Mouse (Mus musculus): Measurements from ENCODE around the gene Ptprg. TPM values are rescaled to one million over a fixed set of nuclear protein-coding genes. Genes with fewer than 3 reads are reported as not detected.

Ptprg gene
- polyA plus RNA-seq, 1 experiment from 2014 or later = 30.1 TPM

- 96% methylated on average over 7 of the region's 7 CpGs for WGBS
- no peak for ATAC-seq (replicated peaks)
- no peaks in the 10 kb centered on the region for H3K27me3 ChIP-seq
- no peak overlapping the region for H3K4me2 ChIP-seq (replicated peaks)
- H3K9ac ChIP-seq (replicated peaks) = no peak overlapping the region
- no peaks in the 10 kb centered on the region for H3K36me3 ChIP-seq
- H3K4me1 ChIP-seq = no peaks in the 10 kb centered on the region
- no peaks in the 10 kb centered on the region for H3K9me3 ChIP-seq
- H3K27ac ChIP-seq (replicated peaks) = no peak overlapping the region
- no peak overlapping the region for H3K4me3 ChIP-seq
Observed at GRCm38 (mm10) chr14:11723876-11724275, 170.5 kb downstream of the Ptprg start.

DNA sequence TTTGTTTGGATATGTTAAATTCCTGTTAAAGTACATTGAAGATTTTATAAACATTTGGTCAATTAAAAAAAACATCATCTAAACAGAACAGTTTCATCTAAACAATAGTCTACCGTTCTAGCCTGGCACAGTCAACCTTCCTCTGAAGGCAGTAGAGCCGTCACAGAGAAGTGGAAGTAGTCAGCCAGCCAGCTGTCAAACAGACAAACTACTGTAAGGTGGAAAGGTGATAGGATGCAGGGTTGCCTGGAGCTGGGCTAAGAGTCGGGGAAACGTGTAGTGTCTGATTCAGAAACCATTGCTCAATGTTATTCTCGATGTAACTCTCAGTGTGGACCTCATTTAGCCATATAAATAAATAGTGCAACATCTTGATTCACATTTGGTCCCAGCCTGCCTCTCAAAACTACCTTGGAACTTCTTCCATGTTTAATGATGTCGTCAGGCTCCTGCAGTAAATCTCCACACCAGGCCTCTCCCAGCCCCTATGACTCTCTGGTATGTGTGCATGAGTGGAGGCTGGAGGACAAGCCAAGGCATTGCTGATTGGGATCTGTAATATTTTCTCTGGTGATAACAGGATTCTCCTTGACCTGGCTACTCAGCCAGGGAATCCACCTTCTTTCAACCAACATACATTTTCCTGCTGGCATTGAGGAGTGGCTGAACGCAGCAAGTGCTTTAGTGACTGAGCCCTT is 178.0 kb downstream of the Ptprg start:
- H3K9ac ChIP-seq (replicated peaks) = no peak overlapping the region
- H3K9me3 ChIP-seq = no peaks in the 10 kb centered on the region
- H3K27ac ChIP-seq (replicated peaks) = no peak overlapping the region
- no peak for ATAC-seq (replicated peaks)
- no peak overlapping the region for H3K4me3 ChIP-seq
- WGBS = 81% methylated on average over 7 of the region's 7 CpGs
- H3K36me3 ChIP-seq = no peaks in the 10 kb centered on the region
- H3K4me1 ChIP-seq = no peaks in the 10 kb centered on the region
- H3K4me2 ChIP-seq (replicated peaks) = no peak overlapping the region
- H3K27me3 ChIP-seq = no peaks in the 10 kb centered on the region

- no peaks in the 10 kb centered on the region for H3K36me3 ChIP-seq
- ATAC-seq (replicated peaks) = no peak
- no peak overlapping the region for H3K9ac ChIP-seq (replicated peaks)
- H3K4me1 ChIP-seq = no peaks in the 10 kb centered on the region
- no peak overlapping the region for H3K4me3 ChIP-seq
- no peak overlapping the region for H3K4me2 ChIP-seq (replicated peaks)
- no peaks in the 10 kb centered on the region for H3K27me3 ChIP-seq
- H3K9me3 ChIP-seq = no peaks in the 10 kb centered on the region
- no peak overlapping the region for H3K27ac ChIP-seq (replicated peaks)
Observed at GRCm38 (mm10) chr14:11732376-11732775, 179.0 kb downstream of the Ptprg start.

DNA sequence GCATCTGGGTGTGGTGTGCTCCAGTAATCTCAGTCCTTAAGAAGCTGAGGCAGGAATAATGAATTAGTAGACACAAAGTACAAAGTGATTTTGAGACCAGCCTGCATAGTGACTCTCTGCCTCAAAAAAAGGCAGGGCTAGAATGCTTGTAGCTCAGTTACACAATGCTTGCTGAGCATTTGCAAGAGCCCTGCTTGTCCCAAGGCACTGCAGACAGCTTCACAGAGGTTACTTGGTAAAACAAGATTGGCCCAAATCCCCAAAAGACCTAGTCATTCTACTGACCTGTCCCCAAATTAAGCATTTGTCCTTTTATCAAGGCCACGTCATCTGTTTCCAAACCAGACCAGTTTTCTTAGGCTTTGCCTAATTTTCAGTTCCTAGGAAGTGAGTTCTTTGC is 190.4 kb downstream of the Ptprg start:
- Histone ChIP-seq H3K27me3 (no peaks in the 10 kb centered on the region), H3K4me2 (replicated peaks) (no peak overlapping the region), H3K27ac (replicated peaks) (no peak overlapping the region), H3K4me1 (no peaks in the 10 kb centered on the region), H3K36me3 (no peaks in the 10 kb centered on the region), H3K4me3 (no peak overlapping the region), H3K9ac (replicated peaks) (no peak overlapping the region), H3K9me3 (no peaks in the 10 kb centered on the region)
- no peak for ATAC-seq (replicated peaks)
- 83% methylated on average over 1 of the region's 1 CpGs for WGBS

GRCm38 (mm10) chr14:11752678-11753077 is 199.3 kb downstream of the Ptprg start:
- ATAC-seq (replicated peaks) = no peak
- H3K27ac ChIP-seq (replicated peaks) = no peak overlapping the region
- no peak overlapping the region for H3K4me3 ChIP-seq
- peaks cover 4% of the 10 kb centered on the region for H3K4me1 ChIP-seq
- WGBS = 61% methylated on average over 8 of the region's 8 CpGs
- H3K27me3 ChIP-seq = no peaks in the 10 kb centered on the region
- H3K9me3 ChIP-seq = no peaks in the 10 kb centered on the region
- no peaks in the 10 kb centered on the region for H3K36me3 ChIP-seq
- H3K9ac ChIP-seq (replicated peaks) = no peak overlapping the region
- no peak overlapping the region for H3K4me2 ChIP-seq (replicated peaks)

DNA sequence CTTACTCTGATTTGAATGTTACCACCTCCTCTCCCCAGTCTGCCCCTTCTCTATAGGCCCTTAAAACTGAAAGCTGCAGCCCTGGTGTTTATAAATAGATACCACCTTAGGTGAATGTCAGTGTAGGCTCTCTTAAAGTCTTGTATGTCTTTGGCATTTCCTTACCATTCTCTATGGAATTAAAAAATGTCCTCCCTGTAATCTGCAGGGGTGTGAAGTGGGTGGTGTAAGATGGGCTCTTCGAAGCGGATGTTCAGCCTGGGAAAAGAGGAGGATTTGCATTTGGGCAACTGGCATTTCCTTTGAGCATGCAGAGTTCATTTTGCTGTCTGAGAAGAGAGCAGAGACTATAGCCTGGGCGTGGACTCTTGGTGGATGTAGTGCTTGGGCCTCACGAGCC is 201.3 kb downstream of the Ptprg start:
- Histone ChIP-seq H3K27ac (replicated peaks) (no peak overlapping the region), H3K27me3 (no peaks in the 10 kb centered on the region), H3K36me3 (no peaks in the 10 kb centered on the region), H3K4me2 (replicated peaks) (no peak overlapping the region), H3K9ac (replicated peaks) (no peak overlapping the region), H3K4me3 (no peak overlapping the region), H3K9me3 (no peaks in the 10 kb centered on the region), H3K4me1 (peaks cover 8% of the 10 kb centered on the region)
- 83% methylated on average over 4 of the region's 4 CpGs for WGBS
- ATAC-seq (replicated peaks) = no peak

DNA sequence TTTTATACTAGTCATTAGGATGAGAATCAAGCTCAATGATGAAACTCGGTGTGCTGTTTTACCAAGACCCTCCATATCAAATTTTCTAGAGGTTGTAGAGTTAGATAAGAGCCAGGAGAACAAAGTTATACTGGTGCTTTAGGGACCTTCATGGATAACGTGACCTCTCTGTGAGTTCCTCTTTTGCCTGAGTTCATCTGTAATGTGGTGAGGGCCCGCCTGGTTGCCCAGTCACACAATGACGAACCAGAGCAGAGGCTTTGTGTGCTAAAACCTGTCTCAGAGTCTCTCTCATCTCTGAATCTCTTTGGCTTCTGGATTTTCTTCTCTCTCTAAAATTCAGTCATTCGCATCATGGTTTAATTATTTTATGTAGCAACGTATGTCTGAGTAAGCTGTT is 204.9 kb downstream of the Ptprg start:
- no peaks in the 10 kb centered on the region for H3K9me3 ChIP-seq
- no peak overlapping the region for H3K27ac ChIP-seq (replicated peaks)
- H3K36me3 ChIP-seq = no peaks in the 10 kb centered on the region
- no peak overlapping the region for H3K9ac ChIP-seq (replicated peaks)
- no peaks in the 10 kb centered on the region for H3K27me3 ChIP-seq
- H3K4me1 ChIP-seq = peaks cover 25% of the 10 kb centered on the region
- WGBS = 78% methylated on average over 6 of the region's 6 CpGs
- no peak for ATAC-seq (replicated peaks)
- H3K4me2 ChIP-seq (replicated peaks) = no peak overlapping the region
- no peak overlapping the region for H3K4me3 ChIP-seq

DNA sequence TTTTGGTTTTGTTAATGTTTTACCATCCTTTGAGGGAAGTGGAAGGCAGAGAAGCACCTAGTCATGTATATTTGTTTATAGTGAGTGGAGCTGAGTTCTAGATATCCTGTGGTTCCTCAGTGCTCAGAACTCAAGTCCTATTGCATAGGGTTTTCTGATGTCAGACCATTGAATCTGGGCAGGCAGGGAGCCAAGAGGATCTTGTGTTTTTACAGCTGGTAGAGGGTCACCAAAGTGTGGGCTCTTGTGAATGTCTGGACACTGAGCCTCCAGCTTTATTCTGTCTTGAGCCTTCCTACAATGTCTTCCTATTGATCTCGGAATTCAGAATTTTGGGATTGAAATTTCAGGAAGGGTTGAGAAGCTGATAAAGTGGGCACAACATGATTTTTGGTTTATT is 206.0 kb downstream of the Ptprg start:
- WGBS = 96% methylated on average over 1 of the region's 1 CpGs
- no peaks in the 10 kb centered on the region for H3K9me3 ChIP-seq
- H3K4me2 ChIP-seq (replicated peaks) = no peak overlapping the region

GRCm38 (mm10) chr14:11762995-11763394 is 209.7 kb downstream of the Ptprg start:
- H3K4me2 ChIP-seq (replicated peaks) = no peak overlapping the region
- H3K27ac ChIP-seq (replicated peaks) = no peak overlapping the region
- WGBS = 66% methylated on average over 7 of the region's 7 CpGs
- peaks cover 21% of the 10 kb centered on the region for H3K4me1 ChIP-seq
- no peak overlapping the region for H3K9ac ChIP-seq (replicated peaks)
- ATAC-seq (replicated peaks) = no peak
- no peak overlapping the region for H3K4me3 ChIP-seq
- no peaks in the 10 kb centered on the region for H3K36me3 ChIP-seq
- no peaks in the 10 kb centered on the region for H3K27me3 ChIP-seq
- no peaks in the 10 kb centered on the region for H3K9me3 ChIP-seq

More for the DNA sequence above, 206.0 kb downstream of the Ptprg start:
- no peaks in the 10 kb centered on the region for H3K27me3 ChIP-seq
- no peak overlapping the region for H3K4me3 ChIP-seq
- peaks cover 21% of the 10 kb centered on the region for H3K4me1 ChIP-seq
- H3K9ac ChIP-seq (replicated peaks) = no peak overlapping the region
- H3K27ac ChIP-seq (replicated peaks) = no peak overlapping the region
- ATAC-seq (replicated peaks) = no peak
- no peaks in the 10 kb centered on the region for H3K36me3 ChIP-seq

- Histone ChIP-seq H3K27ac (replicated peaks) (no peak overlapping the region), H3K4me1 (peaks cover 15% of the 10 kb centered on the region), H3K4me3 (no peak overlapping the region), H3K36me3 (no peaks in the 10 kb centered on the region), H3K4me2 (replicated peaks) (no peak overlapping the region), H3K9ac (replicated peaks) (no peak overlapping the region), H3K27me3 (no peaks in the 10 kb centered on the region), H3K9me3 (no peaks in the 10 kb centered on the region)
- WGBS = 73% methylated on average over 5 of the region's 5 CpGs
- no peak for ATAC-seq (replicated peaks)
Observed at GRCm38 (mm10) chr14:11772736-11773135, 219.4 kb downstream of the Ptprg start.

DNA sequence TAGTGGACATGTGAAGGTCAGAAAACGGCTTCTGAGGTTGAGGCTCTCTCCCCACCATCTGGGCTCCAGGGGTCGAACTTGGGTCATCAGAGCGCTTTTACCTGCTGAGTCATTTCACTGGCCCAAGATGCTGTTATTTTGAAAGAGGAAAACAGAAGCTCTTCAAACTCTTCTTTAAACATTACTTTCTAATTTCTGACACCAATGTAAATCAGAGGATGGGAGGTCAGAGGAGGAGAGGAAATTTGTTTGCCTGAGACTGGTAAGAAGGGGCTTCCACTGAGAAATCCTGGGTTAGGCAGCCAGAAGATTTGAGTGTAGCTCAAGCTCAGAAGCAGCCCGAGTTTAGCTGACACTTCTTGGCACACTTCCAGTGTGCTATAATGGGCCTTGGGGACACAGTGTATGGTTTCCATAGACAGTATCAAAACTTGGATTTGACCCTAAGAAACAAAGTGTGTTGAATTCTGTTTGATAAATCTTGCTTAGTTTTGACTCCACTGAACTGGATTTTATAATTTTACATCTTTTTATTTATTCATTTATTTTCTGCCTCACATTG is 221.2 kb downstream of the Ptprg start:
- WGBS = 46% methylated on average over 4 of the region's 4 CpGs
- no peak overlapping the region for H3K9ac ChIP-seq (replicated peaks)
- no peak overlapping the region for H3K27ac ChIP-seq (replicated peaks)
- H3K36me3 ChIP-seq = no peaks in the 10 kb centered on the region
- no peak for ATAC-seq (replicated peaks)
- H3K27me3 ChIP-seq = no peaks in the 10 kb centered on the region
- no peak overlapping the region for H3K4me3 ChIP-seq
- H3K4me2 ChIP-seq (replicated peaks) = no peak overlapping the region
- no peaks in the 10 kb centered on the region for H3K9me3 ChIP-seq
- H3K4me1 ChIP-seq = peaks cover 15% of the 10 kb centered on the region

GRCm38 (mm10) chr14:11775204-11775603 is 221.9 kb downstream of the Ptprg start:
- Histone ChIP-seq H3K27ac (replicated peaks) (no peak overlapping the region; the same call in 1 of the 2 replicates), H3K4me2 (replicated peaks) (no peak overlapping the region), H3K27me3 (no peaks in the 10 kb centered on the region), H3K4me3 (no peak overlapping the region), H3K4me1 (peaks cover 15% of the 10 kb centered on the region), H3K36me3 (no peaks in the 10 kb centered on the region), H3K9ac (replicated peaks) (no peak overlapping the region; the same call in 1 of the 2 replicates), H3K9me3 (no peaks in the 10 kb centered on the region)
- ATAC-seq (replicated peaks) = 0 out of 2 replicates have a peak, but pooled peaks have one; percentile 19
- 11% methylated on average over 11 of the region's 11 CpGs for WGBS
